Mouse (Mus musculus) hindbrain, postnatal 0 days (tissue): ENCODE measurements at regions not wholly inside any gene's neighbourhood (a gene's known extent, or its start where the extent isn't known, plus 50 kb on each side); places are given as distances from the start of the nearest gene placed in this dataset.

Experiments
- ATAC-seq: fragments of 200-750 bp; cut with Nextera tagmentation; 2 replicates; pipeline ENCODE4 v1.8.0; 2017; ENCODE audit warnings: mild to moderate bottlenecking, moderate TSS enrichment, moderate library complexity
- DNase-seq: peaks from one replicate; pipeline ENCODE4 v3.0.0-alpha.2; 2015; ENCODE audit warnings: low spot score
- H3K27ac ChIP-seq: fragments of 300-500 bp; sonication (generic); 2 replicates; pipeline ENCODE4 v1.5.1; 2014; ENCODE audit warnings: mild to moderate bottlenecking
- H3K27me3 ChIP-seq: fragments of 300-500 bp; sonication (generic); 2 replicates; pipeline ENCODE4 v1.6.1; 2014; ENCODE audit warnings: low read length, mixed read lengths; ENCODE audit not compliant: insufficient read depth
- H3K36me3 ChIP-seq: fragments of 300-500 bp; sonication (generic); 2 replicates; pipeline ENCODE4 v1.6.1; 2014; ENCODE audit warnings: low read length, mixed read lengths; ENCODE audit not compliant: insufficient read depth
- H3K4me1 ChIP-seq: fragments of 300-500 bp; sonication (generic); 2 replicates; pipeline ENCODE4 v1.6.1; 2014; ENCODE audit warnings: antibody characterized with exemption, low read length, mixed read lengths; ENCODE audit not compliant: insufficient read depth
- H3K4me2 ChIP-seq: fragments of 300-500 bp; sonication (generic); 2 replicates; pipeline ENCODE4 v1.6.1; 2014; ENCODE audit warnings: low read depth, mild to moderate bottlenecking, low read length, moderate library complexity, mixed read lengths
- H3K4me3 ChIP-seq: fragments of 300-500 bp; sonication (generic); 2 replicates; pipeline ENCODE4 v1.5.1; 2014; ENCODE audit warnings: low read length
- H3K9ac ChIP-seq: fragments of 300-500 bp; sonication (generic); replicated peaks from 2 replicates; pipeline ENCODE4 v1.6.1; 2014; ENCODE audit warnings: mild to moderate bottlenecking, low read length, moderate library complexity, mixed read lengths
- H3K9me3 ChIP-seq: fragments of 300-500 bp; sonication (generic); 2 replicates; pipeline ENCODE4 v1.6.1; 2016; ENCODE audit warnings: low read length, mixed read lengths
- CTCF ChIP-seq: IDR thresholded peaks from 2 replicates; pipeline ENCODE4 v1.5.1; 2016; ENCODE audit warnings: antibody characterized with exemption, control low read depth, low read depth
- WGBS: fragments of 180-500 bp; shearing (Covaris S2); extraction: QIAGEN DNeasy Blood & Tissue Kit; methylation state at CpG from one replicate; pipeline ENCODE4 v1.1.7; 2014; 5-methylcytosine and 5-hydroxymethylcytosine counted together

DNA sequence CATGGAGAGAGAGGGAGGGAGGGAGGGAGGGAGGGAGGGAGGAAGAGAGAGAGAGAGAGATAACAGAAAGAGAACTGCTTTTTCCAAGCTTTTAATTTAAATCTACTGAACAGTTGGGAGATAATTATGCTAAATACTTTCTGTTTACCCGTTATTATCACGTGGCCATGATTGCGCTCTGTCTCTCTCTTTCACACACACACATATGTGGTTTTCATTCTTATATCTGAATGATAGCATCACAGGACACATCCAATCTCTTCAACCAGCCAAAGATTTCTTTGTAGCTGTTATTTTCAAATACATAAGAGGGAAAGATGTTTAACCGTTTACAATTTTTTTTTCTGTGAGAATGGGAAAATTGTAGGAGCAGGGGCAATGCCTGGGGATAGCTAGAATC lies 627.1 kb downstream of the Pard3 start:
- Histone ChIP-seq H3K9ac (no peak overlapping the region), H3K4me2 (no peak overlapping the region), H3K9me3 (no peaks in the 10 kb centered on the region), H3K27me3 (no peaks in the 10 kb centered on the region), H3K27ac (no peak overlapping the region), H3K4me1 (no peaks in the 10 kb centered on the region), H3K36me3 (no peaks in the 10 kb centered on the region), H3K4me3 (no peak overlapping the region)
- no peak for DNase-seq
- no peak for ATAC-seq
- no peak for TF ChIP-seq CTCF
- WGBS = 76% methylated on average over 4 of the region's 4 CpGs

DNA sequence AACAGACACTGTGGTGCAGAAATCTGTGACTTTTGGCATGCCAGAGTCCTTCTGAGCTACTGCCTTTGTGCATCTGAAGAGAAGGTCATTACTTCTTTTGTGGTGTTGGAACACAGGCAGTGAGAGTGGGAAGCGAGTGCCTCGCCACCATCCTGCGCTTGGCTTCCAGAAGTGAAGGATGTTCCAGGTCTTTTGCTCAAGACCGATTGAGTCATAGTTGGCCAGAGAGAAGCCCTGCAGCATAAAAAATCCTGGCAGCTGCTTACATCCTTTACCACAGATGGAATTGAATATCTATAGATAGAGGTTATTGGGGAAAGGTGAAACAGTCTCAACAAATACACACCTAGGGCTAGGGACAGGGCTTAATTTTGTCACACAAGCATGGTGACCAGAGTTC lies 634.7 kb downstream of the Pard3 start:
- H3K4me3 ChIP-seq = no peak overlapping the region
- no peak overlapping the region for H3K9ac ChIP-seq
- no peak for DNase-seq
- ATAC-seq = no peak
- no peak for TF ChIP-seq CTCF
- H3K27me3 ChIP-seq = no peaks in the 10 kb centered on the region
- H3K36me3 ChIP-seq = no peaks in the 10 kb centered on the region
- H3K27ac ChIP-seq = no peak overlapping the region
- 88% methylated on average over 4 of the region's 4 CpGs for WGBS
- no peaks in the 10 kb centered on the region for H3K9me3 ChIP-seq
- H3K4me1 ChIP-seq = no peaks in the 10 kb centered on the region
- no peak overlapping the region for H3K4me2 ChIP-seq

DNA sequence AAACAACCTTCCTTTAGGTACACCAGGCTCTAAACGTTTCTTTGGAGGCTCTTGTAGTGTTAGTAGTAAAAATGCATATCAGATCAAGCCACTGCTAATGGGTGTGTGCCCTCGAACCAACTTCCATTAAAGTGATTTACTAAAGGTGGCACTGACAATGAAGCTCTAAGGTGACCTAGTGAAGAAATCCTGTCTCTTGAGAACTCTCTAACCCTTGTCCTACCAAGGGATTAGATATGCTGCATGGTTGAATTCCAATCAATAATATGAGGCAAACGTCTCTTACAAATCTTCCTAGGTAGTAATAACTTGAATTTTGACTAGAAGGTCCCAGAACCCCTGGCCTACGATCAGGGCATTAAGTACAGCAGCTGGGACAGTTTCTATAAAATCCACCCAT lies 640.7 kb downstream of the Pard3 start:
- Histone ChIP-seq H3K9me3 (no peaks in the 10 kb centered on the region), H3K4me2 (no peak overlapping the region), H3K4me3 (no peak overlapping the region), H3K4me1 (peaks cover 3% of the 10 kb centered on the region; the same call in 1 of the 2 replicates), H3K27ac (no peak overlapping the region), H3K36me3 (no peaks in the 10 kb centered on the region), H3K9ac (no peak overlapping the region), H3K27me3 (no peaks in the 10 kb centered on the region)
- TF ChIP-seq CTCF = no peak
- DNase-seq (no peak), ATAC-seq (no peak)
- WGBS = 80% methylated on average over 4 of the region's 4 CpGs

DNA sequence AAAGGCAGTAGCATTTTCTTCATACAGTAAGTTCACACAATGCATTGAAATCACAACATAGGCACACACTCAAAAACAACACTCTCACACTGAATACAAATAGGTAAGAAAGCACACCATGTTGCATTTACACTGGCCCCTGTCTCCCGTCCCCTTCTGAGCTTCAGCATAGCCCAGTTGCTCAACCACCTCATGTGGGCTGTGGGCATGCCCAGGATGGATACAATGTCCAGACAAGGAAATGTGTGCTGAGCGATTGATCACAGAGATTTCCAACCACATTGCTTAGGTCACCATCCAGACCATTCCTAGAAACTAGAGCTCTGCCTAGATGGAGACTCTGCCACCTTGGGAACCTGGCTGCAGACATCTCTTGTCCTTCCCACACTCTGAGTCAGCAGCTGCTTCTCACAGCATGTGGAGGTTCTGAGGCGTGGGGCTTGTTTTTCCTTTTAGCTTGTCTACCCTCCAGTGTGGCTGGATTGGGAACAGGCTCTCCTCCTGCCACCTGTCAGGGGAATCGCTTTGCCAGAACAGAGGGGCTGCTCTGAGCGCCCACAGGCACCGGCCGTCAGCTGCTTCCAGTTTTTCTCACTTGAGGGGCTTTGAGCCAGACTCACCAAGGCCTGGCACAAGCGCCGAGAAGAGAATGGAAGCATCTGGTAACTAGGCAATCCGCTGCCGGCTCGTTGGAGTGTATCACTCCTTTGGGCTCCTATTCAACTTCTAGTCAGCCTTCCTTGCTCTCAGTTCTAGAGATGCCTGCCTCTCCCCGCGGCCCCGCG lies 642.5 kb downstream of the Pard3 start:
- peak; percentile 91 for DNase-seq
- Histone ChIP-seq H3K9me3 (no peaks in the 10 kb centered on the region), H3K4me1 (peaks cover 3% of the 10 kb centered on the region; the same call in 1 of the 2 replicates), H3K4me3 (no peak overlapping the region), H3K4me2 (peak overlapping the region; percentile 18; the same call in 1 of the 2 replicates), H3K9ac (no peak overlapping the region), H3K27ac (peak overlapping the region; percentile 38; the same call in 1 of the 2 replicates), H3K36me3 (no peaks in the 10 kb centered on the region), H3K27me3 (no peaks in the 10 kb centered on the region)
- ATAC-seq = peak; percentile 96
- WGBS = 27% methylated on average over 16 of the region's 16 CpGs
- 0 out of 2 replicates have a peak, but pooled peaks have one; percentile 4 for TF ChIP-seq CTCF

DNA sequence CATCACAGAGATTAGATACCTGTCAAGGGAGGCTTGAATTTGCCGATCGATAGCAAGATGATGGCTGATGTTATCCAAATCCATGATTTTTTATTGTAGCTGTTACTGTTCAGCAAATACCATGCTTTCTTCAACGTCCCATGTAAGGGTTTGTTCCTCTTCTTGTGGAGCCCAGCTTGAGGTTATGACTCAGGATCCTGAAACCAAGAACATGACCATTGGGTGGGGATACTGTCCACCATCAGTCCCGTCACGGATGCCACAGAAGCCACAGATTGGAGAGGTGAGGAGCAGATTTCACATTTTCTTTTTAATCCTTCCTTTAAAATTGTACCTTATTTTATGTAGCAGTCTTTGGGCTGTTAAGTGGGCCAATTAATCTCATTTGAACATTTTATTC lies 645.7 kb downstream of the Pard3 start:
- Histone ChIP-seq H3K4me1 (peaks cover 3% of the 10 kb centered on the region; the same call in 1 of the 2 replicates), H3K4me2 (no peak overlapping the region), H3K36me3 (no peaks in the 10 kb centered on the region), H3K27me3 (no peaks in the 10 kb centered on the region), H3K27ac (no peak overlapping the region), H3K4me3 (no peak overlapping the region), H3K9ac (no peak overlapping the region), H3K9me3 (no peaks in the 10 kb centered on the region)
- TF ChIP-seq CTCF = no peak
- no peak for ATAC-seq
- no peak for DNase-seq
- WGBS = 93% methylated on average over 5 of the region's 5 CpGs

DNA sequence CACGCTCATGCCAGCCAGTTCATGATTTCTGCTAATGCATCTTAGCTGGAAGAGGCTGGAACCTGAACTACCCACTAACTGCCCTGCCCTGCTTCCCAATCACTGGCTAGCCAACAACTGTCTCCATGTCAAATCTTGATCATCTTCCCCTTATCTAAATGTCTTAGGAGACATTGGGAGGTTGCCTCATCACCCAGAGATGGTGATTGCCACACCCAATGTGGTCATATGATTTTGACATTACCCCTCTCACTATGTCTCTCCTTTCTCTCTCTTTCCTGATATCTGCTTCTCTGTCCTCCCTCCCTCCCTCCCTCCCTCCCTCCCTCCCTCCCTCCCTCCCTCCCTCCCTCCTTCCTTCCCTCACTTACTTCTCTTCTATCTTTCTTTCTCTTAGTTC lies 643.3 kb upstream of the Nrp1 start:
- peaks cover under 1% of the 10 kb centered on the region; the same call in 1 of the 2 replicates for H3K4me1 ChIP-seq
- 97% methylated on average over 1 of the region's 1 CpGs for WGBS
- no peak overlapping the region for H3K4me2 ChIP-seq
- TF ChIP-seq CTCF = no peak
- H3K36me3 ChIP-seq = no peaks in the 10 kb centered on the region
- H3K9me3 ChIP-seq = no peaks in the 10 kb centered on the region
- DNase-seq (no peak), ATAC-seq (no peak)
- no peak overlapping the region for H3K9ac ChIP-seq
- no peaks in the 10 kb centered on the region for H3K27me3 ChIP-seq
- H3K27ac ChIP-seq = no peak overlapping the region
- H3K4me3 ChIP-seq = no peak overlapping the region

DNA sequence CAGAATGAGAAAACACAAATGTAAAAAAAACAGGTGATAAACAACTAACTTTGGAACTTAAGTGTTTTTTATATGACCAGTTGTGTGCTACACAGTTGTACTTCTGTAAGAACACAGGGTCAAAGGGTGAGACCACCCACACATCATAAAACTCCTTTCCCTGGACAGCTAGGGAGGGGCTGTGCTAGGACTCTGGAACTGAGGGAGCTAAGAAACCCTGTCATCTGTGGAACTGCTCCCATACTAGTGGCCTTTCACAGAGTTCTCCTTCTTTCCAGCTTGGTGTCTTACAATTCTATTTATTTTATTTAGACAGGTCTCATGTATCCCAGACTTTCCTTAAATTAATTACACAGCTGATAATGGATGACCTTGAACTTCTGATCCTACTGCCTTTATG lies 640.4 kb upstream of the Nrp1 start:
- Histone ChIP-seq H3K4me3 (no peak overlapping the region), H3K4me2 (no peak overlapping the region), H3K27ac (no peak overlapping the region), H3K4me1 (peaks cover 9% of the 10 kb centered on the region; the same call in 1 of the 2 replicates), H3K9me3 (no peaks in the 10 kb centered on the region), H3K36me3 (no peaks in the 10 kb centered on the region), H3K27me3 (no peaks in the 10 kb centered on the region), H3K9ac (no peak overlapping the region)
- DNase-seq (no peak), ATAC-seq (no peak)
- no peak for TF ChIP-seq CTCF
